Mouse (Mus musculus) hindbrain, embryonic 10.5 days (tissue): ENCODE data around the gene Bcl11b. TPM values are rescaled to one million over a fixed set of nuclear protein-coding genes. Genes with fewer than 3 reads are reported as not detected.

Source experiments
- DNase-seq: peaks from one replicate; pipeline ENCODE4 v3.0.0-alpha.2; 2017; ENCODE audit warnings: low spot score
- H3K27ac ChIP-seq: fragments of 300-500 bp; sonication (generic); 2 replicates; pipeline ENCODE4 v1.5.1; 2016; ENCODE audit warnings: mild to moderate bottlenecking, moderate library complexity
- H3K27me3 ChIP-seq: fragments of 300-500 bp; sonication (generic); 2 replicates; pipeline ENCODE4 v1.6.1; 2016; ENCODE audit warnings: mild to moderate bottlenecking; ENCODE audit not compliant: poor library complexity, insufficient read depth, severe bottlenecking
- H3K36me3 ChIP-seq: fragments of 300-500 bp; sonication (generic); 2 replicates; pipeline ENCODE4 v1.6.1; 2016; ENCODE audit warnings: mild to moderate bottlenecking, moderate library complexity
- H3K4me1 ChIP-seq: fragments of 300-500 bp; sonication (generic); replicated peaks from 2 replicates; pipeline ENCODE4 v1.6.1; 2016; ENCODE audit warnings: mild to moderate bottlenecking
- H3K4me3 ChIP-seq: fragments of 300-500 bp; sonication (generic); 2 replicates; pipeline ENCODE4 v1.5.1; 2016; ENCODE audit warnings: mild to moderate bottlenecking, moderate library complexity
- H3K9me3 ChIP-seq: fragments of 300-500 bp; sonication (generic); 2 replicates; pipeline ENCODE4 v1.6.1; 2016; ENCODE audit warnings: mild to moderate bottlenecking, moderate library complexity
- WGBS: fragments of 180-500 bp; shearing (Covaris S2); methylation state at CpG from one replicate; pipeline ENCODE4 v1.1.7; 2016; 5-methylcytosine and 5-hydroxymethylcytosine counted together
- polyA plus RNA-seq: library from polyadenylated mRNA; unstranded; fragments of >200 nt; fragmentation: Nextera tagmentation; extraction: Ambion mirVana; gene quantifications from 2 replicates; pipeline ENCODE4 v1.2.1, GENCODE M21; 2016

Bcl11b gene
- polyA plus RNA-seq, 1 experiment from 2014 or later = 3.3 TPM

GRCm38 (mm10) chr12:107975897-107976570, 27.4 kb downstream of the Bcl11b start:
- peak overlapping the region; percentile 35 for H3K4me3 ChIP-seq
- peaks cover 62% of the 10 kb centered on the region for H3K27me3 ChIP-seq
- peaks cover 99% of the 10 kb centered on the region for H3K4me1 ChIP-seq
- no peaks in the 10 kb centered on the region for H3K36me3 ChIP-seq
- no peaks in the 10 kb centered on the region for H3K9me3 ChIP-seq
- no peak for DNase-seq
- 28% methylated on average over 14 of the region's 14 CpGs for WGBS
- peak overlapping the region; percentile 4; the same call in 1 of the 2 replicates for H3K27ac ChIP-seq

- no peak overlapping the region for H3K27ac ChIP-seq
- peaks cover 62% of the 10 kb centered on the region for H3K27me3 ChIP-seq
- no peaks in the 10 kb centered on the region for H3K9me3 ChIP-seq
- H3K36me3 ChIP-seq = no peaks in the 10 kb centered on the region
- DNase-seq = no peak
- H3K4me1 ChIP-seq = peaks cover 94% of the 10 kb centered on the region
- no peak overlapping the region for H3K4me3 ChIP-seq
- WGBS = 65% methylated on average over 10 of the region's 10 CpGs
Observed at GRCm38 (mm10) chr12:107975479-107975896, 27.9 kb downstream of the Bcl11b start.

GRCm38 (mm10) chr12:107974504-107974903, 28.9 kb downstream of the Bcl11b start:
- peak overlapping the region; percentile 16; the same call in 1 of the 2 replicates for H3K27ac ChIP-seq
- H3K27me3 ChIP-seq = peaks cover 62% of the 10 kb centered on the region
- H3K36me3 ChIP-seq = no peaks in the 10 kb centered on the region; the same call in 1 of the 2 replicates
- WGBS = 62% methylated on average over 11 of the region's 11 CpGs
- no peak for DNase-seq
- H3K4me1 ChIP-seq = peaks cover 91% of the 10 kb centered on the region
- no peak overlapping the region for H3K4me3 ChIP-seq
- H3K9me3 ChIP-seq = peaks cover 3% of the 10 kb centered on the region; the same call in 1 of the 2 replicates

- WGBS = 63% methylated on average over 11 of the region's 11 CpGs
- peak overlapping the region; percentile 5 for H3K27ac ChIP-seq
- H3K4me3 ChIP-seq = no peak overlapping the region
- peaks cover 3% of the 10 kb centered on the region; the same call in 1 of the 2 replicates for H3K9me3 ChIP-seq
- H3K36me3 ChIP-seq = no peaks in the 10 kb centered on the region; the same call in 1 of the 2 replicates
- DNase-seq = no peak
- H3K4me1 ChIP-seq = peaks cover 83% of the 10 kb centered on the region
- H3K27me3 ChIP-seq = peaks cover 54% of the 10 kb centered on the region
Observed at GRCm38 (mm10) chr12:107973556-107974140, 29.8 kb downstream of the Bcl11b start.

- peaks cover 34% of the 10 kb centered on the region for H3K27me3 ChIP-seq
- 75% methylated on average over 12 of the region's 12 CpGs for WGBS
- H3K36me3 ChIP-seq = no peaks in the 10 kb centered on the region; the same call in 1 of the 2 replicates
- peaks cover 3% of the 10 kb centered on the region; the same call in 1 of the 2 replicates for H3K9me3 ChIP-seq
- peaks cover 72% of the 10 kb centered on the region for H3K4me1 ChIP-seq
- no peak overlapping the region for H3K4me3 ChIP-seq
- no peak for DNase-seq
- peak overlapping the region; percentile 3; the same call in 1 of the 2 replicates for H3K27ac ChIP-seq
Observed at GRCm38 (mm10) chr12:107971081-107971780, 32.2 kb downstream of the Bcl11b start.

GRCm38 (mm10) chr12:107970637-107971036, 32.8 kb downstream of the Bcl11b start:
- H3K27ac ChIP-seq = no peak overlapping the region

GRCm38 (mm10) chr12:107969841-107970371, 33.5 kb downstream of the Bcl11b start:
- 42% methylated on average over 18 of the region's 18 CpGs for WGBS
- Histone ChIP-seq H3K4me3 (no peak overlapping the region), H3K9me3 (peaks cover 3% of the 10 kb centered on the region; the same call in 1 of the 2 replicates), H3K27me3 (peaks cover 20% of the 10 kb centered on the region), H3K4me1 (peaks cover 71% of the 10 kb centered on the region), H3K27ac (peak overlapping the region; percentile 1; the same call in 1 of the 2 replicates), H3K36me3 (no peaks in the 10 kb centered on the region; the same call in 1 of the 2 replicates)
- no peak for DNase-seq

More at GRCm38 (mm10) chr12:107970637-107971036, 32.8 kb downstream of the Bcl11b start:
- H3K27me3 ChIP-seq = peaks cover 28% of the 10 kb centered on the region
- H3K36me3 ChIP-seq = no peaks in the 10 kb centered on the region; the same call in 1 of the 2 replicates
- 50% methylated on average over 12 of the region's 12 CpGs for WGBS
- no peak for DNase-seq
- peaks cover 71% of the 10 kb centered on the region for H3K4me1 ChIP-seq
- no peak overlapping the region for H3K4me3 ChIP-seq
- H3K9me3 ChIP-seq = peaks cover 3% of the 10 kb centered on the region; the same call in 1 of the 2 replicates

- Histone ChIP-seq H3K4me1 (peaks cover 72% of the 10 kb centered on the region), H3K4me3 (no peak overlapping the region), H3K36me3 (no peaks in the 10 kb centered on the region; the same call in 1 of the 2 replicates), H3K27ac (no peak overlapping the region), H3K27me3 (peaks cover 20% of the 10 kb centered on the region), H3K9me3 (peaks cover 3% of the 10 kb centered on the region; the same call in 1 of the 2 replicates)
- DNase-seq = no peak
- WGBS = 80% methylated on average over 8 of the region's 8 CpGs
Observed at GRCm38 (mm10) chr12:107969126-107969525, 34.3 kb downstream of the Bcl11b start.

- WGBS = 82% methylated on average over 3 of the region's 3 CpGs
- peaks cover 18% of the 10 kb centered on the region for H3K27me3 ChIP-seq
- no peak for DNase-seq
Observed at GRCm38 (mm10) chr12:107968331-107968730, 35.1 kb downstream of the Bcl11b start.

GRCm38 (mm10) chr12:107967026-107967425, 36.4 kb downstream of the Bcl11b start:
- Histone ChIP-seq H3K36me3 (no peaks in the 10 kb centered on the region; the same call in 1 of the 2 replicates), H3K27ac (no peak overlapping the region), H3K9me3 (peaks cover 3% of the 10 kb centered on the region; the same call in 1 of the 2 replicates), H3K4me3 (no peak overlapping the region), H3K4me1 (peaks cover 63% of the 10 kb centered on the region), H3K27me3 (peaks cover 5% of the 10 kb centered on the region; the same call in 1 of the 2 replicates)
- DNase-seq = no peak
- 91% methylated on average over 7 of the region's 7 CpGs for WGBS

More at GRCm38 (mm10) chr12:107968331-107968730, 35.1 kb downstream of the Bcl11b start:
- Histone ChIP-seq H3K4me1 (peaks cover 71% of the 10 kb centered on the region), H3K9me3 (peaks cover 3% of the 10 kb centered on the region; the same call in 1 of the 2 replicates), H3K36me3 (no peaks in the 10 kb centered on the region; the same call in 1 of the 2 replicates), H3K4me3 (no peak overlapping the region), H3K27ac (no peak overlapping the region)

GRCm38 (mm10) chr12:107965103-107965502, 38.3 kb downstream of the Bcl11b start:
- Histone ChIP-seq H3K4me3 (no peak overlapping the region), H3K27me3 (peaks cover 4% of the 10 kb centered on the region; the same call in 1 of the 2 replicates), H3K4me1 (peaks cover 64% of the 10 kb centered on the region), H3K27ac (peak overlapping the region; percentile 66), H3K9me3 (peaks cover 3% of the 10 kb centered on the region; the same call in 1 of the 2 replicates), H3K36me3 (no peaks in the 10 kb centered on the region; the same call in 1 of the 2 replicates)
- 73% methylated on average over 12 of the region's 12 CpGs for WGBS
- no peak for DNase-seq
